18 mouse cellular contexts compared by ENCODE assay signal in the genomic region with DNA sequence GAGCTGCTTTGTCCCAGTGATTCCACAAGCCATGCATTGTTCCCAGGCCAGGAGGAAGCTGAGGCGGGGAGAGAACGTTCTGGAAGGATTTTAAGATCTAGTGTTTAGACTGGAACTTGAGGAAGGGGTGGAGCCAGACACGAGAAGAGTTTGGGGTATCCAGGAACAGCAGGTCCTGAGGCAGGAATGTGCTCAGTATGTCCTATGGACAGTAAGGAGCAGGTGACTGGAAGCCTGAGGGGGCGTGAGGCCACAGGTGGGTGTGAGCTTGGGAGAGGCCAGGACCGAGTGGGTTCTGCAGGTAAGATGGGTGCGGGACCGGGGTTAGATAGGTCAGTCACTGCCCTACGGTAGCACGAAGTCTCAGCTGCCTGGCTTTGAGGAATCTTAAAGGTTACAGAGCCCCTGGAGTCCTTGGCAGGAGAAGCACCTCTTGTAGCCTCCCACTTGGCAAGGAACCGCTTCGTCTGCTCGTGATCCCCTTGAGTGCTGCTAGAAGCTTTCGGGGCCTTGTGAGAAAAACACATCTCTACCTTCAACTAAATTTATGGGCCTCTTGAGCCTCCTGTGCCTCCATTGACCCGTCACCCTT. TPM values are rescaled to one million over a fixed set of nuclear protein-coding genes. Genes with fewer than 3 reads are reported as not detected.
DNase-seq lines count a peak whose midpoint lies in the region; ATAC-seq and TF ChIP-seq lines count a peak whose summit lies in the region.
"Had no signal": no experiment of that assay in that cellular context is flagged by ENCODE, and none has a peak within 500 bp of the region (broad histone marks: within the 10 kb centered on the region; RNA-seq: fewer than 3 reads in every experiment).

No protein-coding gene starts in this region.

- peaks cover 6% of the 10 kb centered on the region; the same call in 1 of the 2 replicates for H3K27me3 ChIP-seq in stomach, embryonic 15.5 days (replicated peaks)
- no peaks in the 10 kb centered on the region for H3K27me3 ChIP-seq in stomach, postnatal 0 days (ENCODE audit: control insufficient read depth, insufficient read depth, low read length)
- 0 out of 2 replicates have a peak, but pooled peaks cover 13% of the 10 kb centered on the region for H3K27me3 ChIP-seq in lung, postnatal 0 days (replicated peaks; ENCODE audit: insufficient read depth, low read length)
- peaks cover 9% of the 10 kb centered on the region for H3K27me3 ChIP-seq in intestine, embryonic 16.5 days (replicated peaks; ENCODE audit: control insufficient read depth, insufficient read depth, low read length)
- H3K27me3 ChIP-seq: forebrain, embryonic 15.5 days had no signal

- no peak for ATAC-seq in stomach, embryonic 15.5 days (ENCODE audit: insufficient read depth, low FRiP score, low read depth)
- no peak for ATAC-seq in stomach, postnatal 0 days (ENCODE audit: low FRiP score, low TSS enrichment)
- peak; percentile 78 for ATAC-seq in lung, postnatal 0 days
- no peak for ATAC-seq in intestine, embryonic 16.5 days
- ATAC-seq: forebrain, embryonic 15.5 days had no signal

- peak overlapping the region; percentile 57 for H3K27ac ChIP-seq in stomach, embryonic 15.5 days
- H3K27ac ChIP-seq in stomach, postnatal 0 days (replicated peaks): no peak overlapping the region
- H3K27ac ChIP-seq in lung, postnatal 0 days (ENCODE audit: low read length): peak overlapping the region; percentile 68
- no peak overlapping the region for H3K27ac ChIP-seq in intestine, embryonic 16.5 days (ENCODE audit: low read length)
- H3K27ac ChIP-seq in gastrocnemius, adult 2 months: no peak overlapping the region
- H3K27ac ChIP-seq: embryonic facial prominence, embryonic 12.5 days; forebrain, embryonic 15.5 days; heart, embryonic 10.5 days; heart, embryonic 15.5 days; hindbrain, embryonic 14.5 days had no signal

- H3K36me3 ChIP-seq in stomach, embryonic 15.5 days: no peaks in the 10 kb centered on the region
- H3K36me3 ChIP-seq in stomach, postnatal 0 days (ENCODE audit: control insufficient read depth, insufficient read depth, low read length): no peaks in the 10 kb centered on the region
- no peaks in the 10 kb centered on the region for H3K36me3 ChIP-seq in lung, postnatal 0 days (ENCODE audit: insufficient read depth, low read length)
- H3K36me3 ChIP-seq in intestine, embryonic 16.5 days (ENCODE audit: control insufficient read depth, insufficient read depth, low read length): no peaks in the 10 kb centered on the region
- H3K36me3 ChIP-seq: embryonic facial prominence, embryonic 12.5 days; forebrain, embryonic 15.5 days; heart, embryonic 10.5 days; heart, embryonic 15.5 days had no signal

- no peak overlapping the region for H3K9ac ChIP-seq in stomach, embryonic 15.5 days
- no peak overlapping the region for H3K9ac ChIP-seq in stomach, postnatal 0 days (ENCODE audit: low read length)
- H3K9ac ChIP-seq in lung, postnatal 0 days (replicated peaks; ENCODE audit: low read depth): no peak overlapping the region
- no peak overlapping the region for H3K9ac ChIP-seq in intestine, embryonic 16.5 days (ENCODE audit: low read depth, low read length)
- H3K9ac ChIP-seq: embryonic facial prominence, embryonic 12.5 days; forebrain, embryonic 15.5 days; heart, embryonic 15.5 days; hindbrain, embryonic 14.5 days had no signal

- intact Hi-C loops in gastrocnemius, adult 2 months (cut with DNase I): no loop called here

- no peak for TF ChIP-seq CTCF in stomach, postnatal 0 days (IDR thresholded peaks at IDR 0.05; ENCODE audit: low read depth)
- no peak for TF ChIP-seq CTCF in lung, postnatal 0 days (IDR thresholded peaks at IDR 0.05)
- no peak for TF ChIP-seq CTCF in gastrocnemius, adult 2 months (IDR thresholded peaks at IDR 0.05)

- no peak for DNase-seq in stomach, postnatal 0 days (ENCODE audit: low spot score)
- DNase-seq in lung, postnatal 0 days (ENCODE audit: low spot score): peak; percentile 87
- DNase-seq in lung, postnatal 36 days: peak; percentile 75
- no peak for DNase-seq in right cerebral cortex, postnatal 4 days
- DNase-seq in gastrocnemius, adult 2 months: no peak
- DNase-seq: adrenal gland, adult 2 months; adrenal gland, postnatal 25 days; cerebellum, adult 9-10 months; gastrocnemius, postnatal 10 days; heart, adult 18-20 months; heart, postnatal 14 days had no signal

- H3K4me2 ChIP-seq in stomach, embryonic 15.5 days: no peak overlapping the region
- H3K4me2 ChIP-seq in stomach, postnatal 0 days (replicated peaks; ENCODE audit: low read depth): no peak overlapping the region
- no peak overlapping the region for H3K4me2 ChIP-seq in lung, postnatal 0 days (replicated peaks; ENCODE audit: low read depth, low read length)
- H3K4me2 ChIP-seq in intestine, embryonic 16.5 days (ENCODE audit: low read depth, low read length): no peak overlapping the region
- H3K4me2 ChIP-seq: embryonic facial prominence, embryonic 12.5 days; forebrain, embryonic 15.5 days; heart, embryonic 15.5 days; hindbrain, embryonic 14.5 days had no signal

- H3K9me3 ChIP-seq in stomach, embryonic 15.5 days: no peaks in the 10 kb centered on the region
- H3K9me3 ChIP-seq in stomach, postnatal 0 days (ENCODE audit: control insufficient read depth, low read length): no peaks in the 10 kb centered on the region
- no peaks in the 10 kb centered on the region for H3K9me3 ChIP-seq in lung, postnatal 0 days (ENCODE audit: low read length)
- H3K9me3 ChIP-seq in intestine, embryonic 16.5 days (ENCODE audit: control insufficient read depth, low read length): no peaks in the 10 kb centered on the region
- H3K9me3 ChIP-seq: embryonic facial prominence, embryonic 12.5 days; forebrain, embryonic 15.5 days; heart, embryonic 10.5 days; heart, embryonic 15.5 days had no signal

- WGBS in stomach, embryonic 15.5 days: 57% methylated on average over 14 of the region's 14 CpGs
- 48% methylated on average over 14 of the region's 14 CpGs for WGBS in stomach, postnatal 0 days
- 29% methylated on average over 14 of the region's 14 CpGs for WGBS in lung, postnatal 0 days
- 58% methylated on average over 14 of the region's 14 CpGs for WGBS in intestine, embryonic 16.5 days

- TF ChIP-seq EP300 in stomach, postnatal 0 days (optimal IDR thresholded peaks at IDR 0.05): no peak
- peak; percentile 88; the same call in 1 of the 2 replicates for TF ChIP-seq EP300 in lung, postnatal 0 days (IDR thresholded peaks at IDR 0.05)

- peaks cover 11% of the 10 kb centered on the region; the same call in 1 of the 2 replicates for H3K4me1 ChIP-seq in stomach, embryonic 15.5 days
- H3K4me1 ChIP-seq in stomach, postnatal 0 days (replicated peaks; ENCODE audit: control insufficient read depth, insufficient read depth): no peaks in the 10 kb centered on the region
- H3K4me1 ChIP-seq in lung, postnatal 0 days (ENCODE audit: insufficient read depth, low read depth, low read length): peaks cover 5% of the 10 kb centered on the region
- H3K4me1 ChIP-seq in intestine, embryonic 16.5 days (ENCODE audit: control insufficient read depth, insufficient read depth, low read length): no peaks in the 10 kb centered on the region
- H3K4me1 ChIP-seq: embryonic facial prominence, embryonic 12.5 days; heart, embryonic 10.5 days; heart, embryonic 15.5 days had no signal

- no peak overlapping the region for H3K4me3 ChIP-seq in stomach, embryonic 15.5 days (replicated peaks)
- no peak overlapping the region for H3K4me3 ChIP-seq in stomach, postnatal 0 days (ENCODE audit: low read depth, low read length)
- no peak overlapping the region for H3K4me3 ChIP-seq in lung, postnatal 0 days (ENCODE audit: low read depth, low read length)
- H3K4me3 ChIP-seq in intestine, embryonic 16.5 days (ENCODE audit: low read length): no peak overlapping the region
- no peak overlapping the region for H3K4me3 ChIP-seq in gastrocnemius, adult 2 months
- H3K4me3 ChIP-seq: embryonic facial prominence, embryonic 12.5 days; forebrain, embryonic 15.5 days; heart, embryonic 10.5 days; heart, embryonic 15.5 days had no signal

RNA-seq across cellular contexts. Expression of a gene that starts 22.8 kb away (rescaled TPM):
- polyA plus RNA-seq in stomach, embryonic 15.5 days (2015; fragmentation: Nextera tagmentation; extraction: Ambion mirVana): 59.1 and 73.0 TPM in 2 replicates
- polyA plus RNA-seq in stomach, postnatal 0 days (2015; fragmentation: Nextera tagmentation; extraction: Ambion mirVana): 70.1 and 73.0 TPM in 2 replicates
- 34.9 and 48.8 TPM in 2 replicates for polyA plus RNA-seq in lung, postnatal 0 days (2015; fragmentation: Nextera tagmentation; extraction: Ambion mirVana)
- polyA plus RNA-seq in intestine, embryonic 16.5 days (2015; fragmentation: Nextera tagmentation; extraction: Ambion mirVana): 26.9 and 30.9 TPM in 2 replicates
- 1 to 10 TPM; 4.4 to 8.6 TPM for total RNA-seq in gastrocnemius, adult 2 months (2021)

Comparison
In these comparisons a context has a peak if more than half of its experiments do, and no peak if none do; other contexts are left out.
1. H3K27ac ChIP-seq: peak in stomach, embryonic 15.5 days (single experiment) and lung, postnatal 0 days (single experiment); none in stomach, postnatal 0 days (single experiment), intestine, embryonic 16.5 days (single experiment) and gastrocnemius, adult 2 months (single experiment).
2. DNase-seq: peak in lung, postnatal 0 days (single experiment) and lung, postnatal 36 days (single experiment); none in stomach, postnatal 0 days (single experiment), right cerebral cortex, postnatal 4 days (single experiment) and gastrocnemius, adult 2 months (single experiment).